Mouse (Mus musculus) mouse embryonic stem cell (cell line): ENCODE measurements around the gene 3110021N24Rik.

Experiments
- in situ Hi-C, 2 experiments: fragments of 300-500 bp; cut with MboI; formaldehyde crosslinking; loops; 1 replicate in 1 of 2; 3 replicates in 1 of 2; pipeline ENCODE4 v1.14.3; 2019 to 2020; ENCODE audit warnings: low sequenced_read_pairs in 2 of 2, low pct_unique_long_range_greater_than_20kb in 1 of 2, mixed read lengths in 1 of 2; ENCODE audit not compliant: unreplicated experiment in 1 of 2

The 3110021N24Rik gene

DNA sequence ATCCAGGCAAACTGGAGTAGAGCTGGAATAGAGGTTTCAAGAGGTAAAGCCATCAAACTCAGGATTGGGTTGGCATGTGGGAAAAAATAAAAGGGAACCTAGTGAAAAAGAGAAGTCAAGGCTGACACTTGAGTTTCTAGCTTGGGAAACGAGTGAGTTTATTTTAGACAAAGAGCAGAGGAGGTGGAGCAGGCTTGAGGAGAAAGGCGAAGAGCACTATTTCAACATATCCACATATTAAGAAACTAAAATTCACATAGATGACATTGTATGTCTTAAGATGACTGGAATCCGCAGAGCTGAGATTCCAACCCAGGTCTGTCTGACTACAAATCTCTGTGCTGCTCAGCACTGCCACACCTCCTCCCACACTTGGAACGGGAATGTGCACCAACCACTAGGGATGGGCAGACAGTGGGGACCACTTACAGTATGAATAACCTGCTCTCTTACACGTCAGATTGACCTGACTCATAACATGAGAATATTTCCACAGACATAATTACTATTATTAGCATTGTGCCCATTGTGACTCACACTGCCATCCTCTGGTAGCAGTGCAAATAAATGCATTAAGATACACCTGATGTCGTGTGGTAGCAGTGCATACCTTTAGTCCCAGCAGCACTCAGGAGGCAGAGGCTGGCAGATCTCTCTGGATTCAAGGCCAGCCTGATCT lies 69.9 kb downstream of the 3110021N24Rik start:
- in situ Hi-C loops: no loop called here

DNA sequence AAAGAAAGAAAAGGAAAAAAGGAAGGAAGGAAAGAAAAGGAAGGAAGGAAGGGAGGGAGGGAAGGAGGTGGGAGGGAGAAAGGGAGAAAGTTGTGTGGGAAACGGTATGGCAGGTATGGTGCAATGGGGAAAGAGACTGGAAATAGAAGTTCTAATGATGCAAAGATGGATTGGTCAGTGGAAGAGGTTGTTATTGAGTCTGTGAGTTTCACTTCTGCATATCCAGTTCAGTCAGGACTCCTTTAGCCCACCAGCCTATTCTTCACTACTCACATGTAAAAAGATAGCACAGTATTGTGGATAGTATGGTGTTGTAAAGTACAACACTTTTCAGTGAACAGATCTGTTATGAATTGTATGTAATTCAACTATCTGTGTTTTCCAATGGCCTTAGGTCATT lies 71.1 kb downstream of the 3110021N24Rik start:
- in situ Hi-C loops: no loop called here

DNA sequence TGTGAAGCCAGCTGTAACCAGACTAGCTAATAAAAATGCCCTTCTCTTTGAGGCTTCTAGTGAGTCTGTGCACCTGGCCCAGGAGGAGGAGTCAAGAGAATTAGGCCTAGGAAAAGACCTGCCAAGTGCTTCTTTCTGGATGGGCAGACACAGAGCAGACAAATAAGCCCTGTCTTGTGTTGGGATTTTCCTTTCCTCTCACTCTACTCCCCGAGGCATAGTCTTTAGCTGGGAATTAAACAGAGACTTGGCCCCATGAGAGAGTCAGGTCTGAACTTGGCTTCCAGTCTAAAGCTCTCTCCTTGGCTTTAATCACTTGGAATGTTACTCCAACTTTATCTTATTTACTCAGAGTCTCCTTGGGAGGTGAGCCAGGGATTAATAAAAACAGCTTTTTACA lies 74.5 kb downstream of the 3110021N24Rik start:
- in situ Hi-C loops: no loop called here

- in situ Hi-C loops: no loop called here
Observed at GRCm38 (mm10) chr4:108796701-108797100, 77.3 kb downstream of the 3110021N24Rik start.

- in situ Hi-C loops: no loop called here
Observed at GRCm38 (mm10) chr4:108798083-108798830, 78.8 kb downstream of the 3110021N24Rik start.

DNA sequence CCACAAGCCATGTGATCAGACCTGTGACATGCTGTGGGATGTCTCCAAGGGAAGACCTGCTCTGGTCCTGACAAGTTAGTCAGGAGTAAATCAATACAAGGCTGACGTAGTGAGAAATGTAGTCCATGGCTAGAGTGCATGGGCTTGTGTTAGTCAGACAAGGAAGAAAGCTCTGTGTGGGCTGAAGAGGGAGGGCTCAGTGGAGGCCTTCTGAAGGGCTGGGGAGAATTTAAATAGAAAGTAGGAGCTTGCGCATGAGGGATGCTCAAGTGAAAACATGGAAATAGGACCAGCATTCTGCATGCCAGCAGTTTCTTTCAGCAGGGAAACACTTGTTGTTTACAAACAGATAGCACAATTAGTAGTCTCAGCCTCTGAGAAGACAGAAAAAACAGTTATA lies 84.1 kb downstream of the 3110021N24Rik start:
- in situ Hi-C loops: no loop called here

GRCm38 (mm10) chr4:108811142-108811541 lies 91.7 kb downstream of the 3110021N24Rik start:
- in situ Hi-C loops: no loop called here

DNA sequence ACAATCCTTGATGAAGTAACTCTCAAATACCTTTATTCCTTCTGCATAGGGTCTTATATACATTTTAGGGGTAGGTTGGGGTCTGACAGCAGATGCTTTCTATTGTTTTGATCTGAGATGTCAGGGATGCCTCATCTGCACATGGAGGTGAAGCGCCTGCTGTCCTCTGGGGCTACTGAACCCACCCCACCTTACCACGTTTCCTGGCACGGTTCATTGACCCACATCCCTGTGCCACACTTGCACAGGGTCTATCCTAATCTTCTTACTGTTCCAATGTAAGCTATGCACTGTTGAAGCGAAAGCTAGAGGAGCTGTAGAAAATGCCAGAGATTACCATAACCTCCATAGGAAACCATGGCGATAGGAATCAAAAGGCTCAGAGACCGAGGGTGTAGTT lies 92.1 kb downstream of the 3110021N24Rik start:
- in situ Hi-C loops: no loop called here

- in situ Hi-C loops: no loop called here
Observed at GRCm38 (mm10) chr4:108825677-108826076, 106.2 kb downstream of the 3110021N24Rik start.

DNA sequence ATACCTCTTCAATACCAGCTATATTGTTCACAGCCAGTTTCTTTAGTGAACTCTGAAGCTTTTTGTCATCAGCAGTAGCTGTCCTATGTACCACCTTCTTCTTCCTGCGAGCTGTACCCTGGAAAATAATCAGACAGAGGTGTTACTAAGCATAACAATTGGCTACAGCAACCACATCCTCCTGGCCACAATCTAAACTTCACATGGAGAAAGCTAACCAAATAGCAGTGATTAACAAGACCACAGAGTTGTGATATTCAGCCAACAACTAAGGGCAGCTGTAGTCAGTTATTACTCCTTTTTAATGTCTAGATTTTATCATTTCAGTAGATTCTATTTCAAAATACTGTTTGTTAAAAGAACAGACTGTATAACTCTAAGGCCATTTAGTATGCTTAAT lies 106.6 kb downstream of the 3110021N24Rik start:
- in situ Hi-C loops: no loop called here

DNA sequence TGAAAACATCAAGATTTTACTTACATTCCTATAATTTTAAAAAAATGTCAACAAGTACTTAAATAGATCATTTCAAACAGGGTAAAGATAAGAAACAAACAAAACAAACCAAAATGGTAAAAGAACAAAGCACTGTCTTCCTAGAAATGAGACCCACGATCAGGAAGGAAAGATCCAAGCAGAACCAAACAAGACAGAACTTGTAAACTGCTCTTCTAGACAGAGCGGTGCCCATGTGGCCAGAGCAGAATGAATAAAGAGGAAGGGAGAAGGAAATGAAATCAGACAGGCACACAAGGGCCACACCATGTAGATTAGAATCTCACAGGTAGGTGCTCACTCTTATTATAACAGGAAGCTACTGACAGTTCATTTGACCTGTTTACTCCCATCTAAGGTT lies 107.2 kb downstream of the 3110021N24Rik start:
- in situ Hi-C loops: no loop called here

GRCm38 (mm10) chr4:108830698-108831097 lies 111.2 kb downstream of the 3110021N24Rik start:
- in situ Hi-C loops: no loop called here
